Mouse (Mus musculus): ENCODE results near the gene Evi5l. TPM values are rescaled to one million over a fixed set of nuclear protein-coding genes. Genes with fewer than 3 reads are reported as not detected.
A peak's percentile ranks its signal among the peaks of the same experiment; 100 is the strongest.

Evi5l gene
- polyA plus RNA-seq, 1 experiment from 2014 or later, result 6.6 TPM

GRCm38 (mm10) chr8:4257350-4257749 is 91.0 kb downstream of the Evi5l start:
- TF ChIP-seq CTCF (IDR thresholded peaks at IDR 0.05; ENCODE audit: low read depth), result no peak
- 78% methylated on average over 4 of the region's 4 CpGs for WGBS
- H3K4me1 ChIP-seq (replicated peaks; ENCODE audit: control insufficient read depth, insufficient read depth, low read length), result no peaks in the 10 kb centered on the region
- no peak overlapping the region for H3K9ac ChIP-seq (ENCODE audit: low read depth, low read length)
- ATAC-seq, result no peak
- no peaks in the 10 kb centered on the region for H3K27me3 ChIP-seq (replicated peaks; ENCODE audit: control insufficient read depth, insufficient read depth, low read length)
- H3K4me2 ChIP-seq (replicated peaks; ENCODE audit: low read depth), result no peak overlapping the region
- no peaks in the 10 kb centered on the region for H3K9me3 ChIP-seq (ENCODE audit: control insufficient read depth)
- H3K36me3 ChIP-seq (ENCODE audit: control insufficient read depth, insufficient read depth), result peaks cover 42% of the 10 kb centered on the region
- no peak overlapping the region for H3K27ac ChIP-seq (ENCODE audit: low read depth, low read length)
- no peak overlapping the region for H3K4me3 ChIP-seq (ENCODE audit: low read depth, low read length)

- Histone ChIP-seq H3K27me3 (replicated peaks; ENCODE audit: control insufficient read depth, insufficient read depth, low read length) (no peaks in the 10 kb centered on the region), H3K27ac (ENCODE audit: low read depth, low read length) (no peak overlapping the region), H3K9me3 (ENCODE audit: control insufficient read depth) (no peaks in the 10 kb centered on the region), H3K4me1 (replicated peaks; ENCODE audit: control insufficient read depth, insufficient read depth, low read length) (no peaks in the 10 kb centered on the region), H3K4me3 (ENCODE audit: low read depth, low read length) (peak overlapping the region; percentile 63), H3K9ac (ENCODE audit: low read depth, low read length) (peak overlapping the region; percentile 34), H3K36me3 (ENCODE audit: control insufficient read depth, insufficient read depth) (peaks cover 51% of the 10 kb centered on the region), H3K4me2 (replicated peaks; ENCODE audit: low read depth) (peak overlapping the region; percentile 98)
- WGBS, result 3% methylated on average over 35 of the region's 35 CpGs
- ATAC-seq, result peak; percentile 44
- TF ChIP-seq CTCF (IDR thresholded peaks at IDR 0.05; ENCODE audit: low read depth), result peak; percentile 95
These were observed 91.9 kb downstream of the Evi5l start for GRCm38 (mm10) chr8:4258233-4258632.

- ATAC-seq, result peak; percentile 50
- H3K36me3 ChIP-seq (ENCODE audit: control insufficient read depth, insufficient read depth), result peaks cover 55% of the 10 kb centered on the region
- H3K4me3 ChIP-seq (ENCODE audit: low read depth, low read length), result peak overlapping the region; percentile 63
- peak overlapping the region; percentile 98 for H3K4me2 ChIP-seq (replicated peaks; ENCODE audit: low read depth)
- no peaks in the 10 kb centered on the region for H3K4me1 ChIP-seq (replicated peaks; ENCODE audit: control insufficient read depth, insufficient read depth, low read length)
- no peaks in the 10 kb centered on the region for H3K27me3 ChIP-seq (replicated peaks; ENCODE audit: control insufficient read depth, insufficient read depth, low read length)
- no peak for TF ChIP-seq CTCF (IDR thresholded peaks at IDR 0.05; ENCODE audit: low read depth)
- peak overlapping the region; percentile 34 for H3K9ac ChIP-seq (ENCODE audit: low read depth, low read length)
- no peaks in the 10 kb centered on the region for H3K9me3 ChIP-seq (ENCODE audit: control insufficient read depth)
- under 1% methylated on average over 32 of the region's 32 CpGs for WGBS
- peak overlapping the region; percentile 41; the same call in 1 of the 2 replicates for H3K27ac ChIP-seq (ENCODE audit: low read depth, low read length)
These were observed 92.3 kb downstream of the Evi5l start for GRCm38 (mm10) chr8:4258678-4259077.

- H3K4me3 ChIP-seq (ENCODE audit: low read depth, low read length), result peak within 1 kb of the TSS; percentile 63
- no peaks in the 10 kb centered on the region for H3K9me3 ChIP-seq (ENCODE audit: control insufficient read depth)
- peak within 1 kb of the TSS; percentile 41; the same call in 1 of the 2 replicates for H3K27ac ChIP-seq (ENCODE audit: low read depth, low read length)
- peaks cover 59% of the 10 kb centered on the region for H3K36me3 ChIP-seq (ENCODE audit: control insufficient read depth, insufficient read depth)
- peak; percentile 86 for ATAC-seq
- TF ChIP-seq CTCF (IDR thresholded peaks at IDR 0.05; ENCODE audit: low read depth), result no peak
- H3K27me3 ChIP-seq (replicated peaks; ENCODE audit: control insufficient read depth, insufficient read depth, low read length), result no peaks in the 10 kb centered on the region
- H3K9ac ChIP-seq (ENCODE audit: low read depth, low read length), result peak within 1 kb of the TSS; percentile 34
- no peaks in the 10 kb centered on the region for H3K4me1 ChIP-seq (replicated peaks; ENCODE audit: control insufficient read depth, insufficient read depth, low read length)
- peak within 1 kb of the TSS; percentile 98 for H3K4me2 ChIP-seq (replicated peaks; ENCODE audit: low read depth)
- 7% methylated on average over 31 of the region's 33 CpGs for WGBS
These were observed 92.9 kb downstream of the Evi5l start, which contains the start of gene Ctxn1 for GRCm38 (mm10) chr8:4259125-4259804. Gene Ctxn1 (minus strand): TSS chr8:4259274.

GRCm38 (mm10) chr8:4259805-4260170 is 93.4 kb downstream of the Evi5l start:
- Histone ChIP-seq H3K4me2 (replicated peaks; ENCODE audit: low read depth) (peak overlapping the region; percentile 98; the same call in 1 of the 2 replicates), H3K4me1 (replicated peaks; ENCODE audit: control insufficient read depth, insufficient read depth, low read length) (no peaks in the 10 kb centered on the region), H3K9me3 (ENCODE audit: control insufficient read depth) (no peaks in the 10 kb centered on the region), H3K27me3 (replicated peaks; ENCODE audit: control insufficient read depth, insufficient read depth, low read length) (no peaks in the 10 kb centered on the region), H3K27ac (ENCODE audit: low read depth, low read length) (no peak overlapping the region), H3K9ac (ENCODE audit: low read depth, low read length) (no peak overlapping the region), H3K36me3 (ENCODE audit: control insufficient read depth, insufficient read depth) (peaks cover 60% of the 10 kb centered on the region), H3K4me3 (ENCODE audit: low read depth, low read length) (no peak overlapping the region)
- TF ChIP-seq CTCF (IDR thresholded peaks at IDR 0.05; ENCODE audit: low read depth), result no peak
- ATAC-seq, result no peak
- 89% methylated on average over 4 of the region's 4 CpGs for WGBS

Other genes starting within 250 kb of the Evi5l start
- 0.13 and 0.30 TPM in 2 replicates for gene Cd209b, start 239.7 kb upstream of the Evi5l start, polyA plus RNA-seq (2015; fragmentation: Nextera tagmentation; extraction: Ambion mirVana)
- 0.13 TPM in 1 of 2 replicates, not detected in the other for gene Cd209c, start 211.8 kb upstream of the Evi5l start, polyA plus RNA-seq (2015; fragmentation: Nextera tagmentation; extraction: Ambion mirVana)
- gene Cd209f, start 60.7 kb upstream of the Evi5l start, polyA plus RNA-seq (2015; fragmentation: Nextera tagmentation; extraction: Ambion mirVana), result 0.33 TPM in 1 of 2 replicates, not detected in the other
- gene Cd209g, start 32.5 kb upstream of the Evi5l start, polyA plus RNA-seq (2015; fragmentation: Nextera tagmentation; extraction: Ambion mirVana), result not detected in 2 replicates
- 0.99 and 1.1 TPM in 2 replicates for gene Prr36, start 50.9 kb downstream of the Evi5l start, polyA plus RNA-seq (2015; fragmentation: Nextera tagmentation; extraction: Ambion mirVana)
- gene Lrrc8e, start 60.3 kb downstream of the Evi5l start, polyA plus RNA-seq (2015; fragmentation: Nextera tagmentation; extraction: Ambion mirVana), result 2.8 and 3.3 TPM in 2 replicates
- gene Map2k7, start 72.2 kb downstream of the Evi5l start, polyA plus RNA-seq (2015; fragmentation: Nextera tagmentation; extraction: Ambion mirVana), result 14.3 and 16.6 TPM in 2 replicates
- 0.20 and 0.74 TPM in 2 replicates for gene Gm49320, start 72.3 kb downstream of the Evi5l start, polyA plus RNA-seq (2015; fragmentation: Nextera tagmentation; extraction: Ambion mirVana)
- 0.87 and 2.1 TPM in 2 replicates for gene Tgfbr3l, start 81.6 kb downstream of the Evi5l start, polyA plus RNA-seq (2015; fragmentation: Nextera tagmentation; extraction: Ambion mirVana)
- 21.5 and 22.2 TPM in 2 replicates for gene Snapc2, start 86.5 kb downstream of the Evi5l start, polyA plus RNA-seq (2015; fragmentation: Nextera tagmentation; extraction: Ambion mirVana)
- gene Ctxn1, start 92.7 kb downstream of the Evi5l start, polyA plus RNA-seq (2015; fragmentation: Nextera tagmentation; extraction: Ambion mirVana), result 27.4 and 29.4 TPM in 2 replicates
- gene Timm44, start 109.3 kb downstream of the Evi5l start, polyA plus RNA-seq (2015; fragmentation: Nextera tagmentation; extraction: Ambion mirVana), result 33.7 and 35.5 TPM in 2 replicates
- 190 and 217 TPM in 2 replicates for gene Ccl25, start 158.6 kb downstream of the Evi5l start, polyA plus RNA-seq (2015; fragmentation: Nextera tagmentation; extraction: Ambion mirVana)
- 64.8 and 73.4 TPM in 2 replicates for gene Elavl1, start 158.8 kb downstream of the Evi5l start, polyA plus RNA-seq (2015; fragmentation: Nextera tagmentation; extraction: Ambion mirVana)

Measured in intestine, postnatal 0 days (tissue).